Comparison of ENCODE assay signal across 11 mouse cellular contexts in genomic region chr9:23062656-23063444, GRCm38 (mm10).
DNase-seq lines count a peak whose midpoint lies in the region; ATAC-seq and TF ChIP-seq lines count a peak whose summit lies in the region.
"Had no signal": no experiment of that assay in that cellular context is flagged by ENCODE, and none has a peak within 500 bp of the region (broad histone marks: within the 10 kb centered on the region; RNA-seq: fewer than 3 reads in every experiment).

No protein-coding gene starts in this region.

- peak; percentile 7 for DNase-seq in kidney, postnatal 14 days
- no peak for DNase-seq in kidney, adult 11 months
- DNase-seq in hindbrain, embryonic 14.5 days (ENCODE audit: low spot score) = peak; percentile 43
- no peak for DNase-seq in neural tube, embryonic 11.5 days (ENCODE audit: low spot score)
- DNase-seq in cerebellum, adult 11-12 months = no peak
- no peak for DNase-seq in left cerebral cortex, postnatal 36 days (ENCODE audit: low spot score in 2 of 2)
- no peak for DNase-seq in heart, adult 2 months
- DNase-seq: heart, adult 18-20 months; thymus, adult 2 months had no signal

- H3K27ac ChIP-seq in embryonic facial prominence, embryonic 12.5 days = peak overlapping the region; percentile 24; the same call in 1 of the 2 replicates
- peak overlapping the region; percentile 63 for H3K27ac ChIP-seq in hindbrain, embryonic 14.5 days
- peak overlapping the region; percentile 51 for H3K27ac ChIP-seq in neural tube, embryonic 11.5 days (ENCODE audit: low read depth, low read length)
- no peak overlapping the region for H3K27ac ChIP-seq in heart, adult 2 months
- H3K27ac ChIP-seq: limb, embryonic 15.5 days had no signal

- no peaks in the 10 kb centered on the region for H3K9me3 ChIP-seq in embryonic facial prominence, embryonic 12.5 days
- H3K9me3 ChIP-seq in hindbrain, embryonic 14.5 days (ENCODE audit: control insufficient read depth, low read length) = no peaks in the 10 kb centered on the region
- H3K9me3 ChIP-seq in neural tube, embryonic 11.5 days (ENCODE audit: control insufficient read depth, low read length) = no peaks in the 10 kb centered on the region
- H3K9me3 ChIP-seq: limb, embryonic 15.5 days had no signal

- TF ChIP-seq EP300 in heart, adult 2 months (IDR thresholded peaks at IDR 0.05; ENCODE audit: insufficient read depth, low read depth, low read length) = no peak

- intact Hi-C loops in left cerebral cortex, postnatal 36 days (cut with DNase I) = no loop called here
- intact Hi-C loops in heart, adult 2 months (cut with DNase I) = no loop called here

- H3K4me2 ChIP-seq in embryonic facial prominence, embryonic 12.5 days (replicated peaks) = no peak overlapping the region
- no peak overlapping the region for H3K4me2 ChIP-seq in hindbrain, embryonic 14.5 days (replicated peaks)
- no peak overlapping the region for H3K4me2 ChIP-seq in neural tube, embryonic 11.5 days (ENCODE audit: low read depth)
- H3K4me2 ChIP-seq: limb, embryonic 15.5 days had no signal

- no peak for TF ChIP-seq CTCF in heart, adult 2 months (IDR thresholded peaks at IDR 0.05)

- H3K9ac ChIP-seq in embryonic facial prominence, embryonic 12.5 days = no peak overlapping the region
- H3K9ac ChIP-seq in hindbrain, embryonic 14.5 days = no peak overlapping the region
- H3K9ac ChIP-seq in neural tube, embryonic 11.5 days (ENCODE audit: low read length) = no peak overlapping the region
- no peak overlapping the region for H3K9ac ChIP-seq in heart, adult 2 months (ENCODE audit: low read depth, low read length)
- H3K9ac ChIP-seq: limb, embryonic 15.5 days had no signal

- no peaks in the 10 kb centered on the region for H3K79me2 ChIP-seq in heart, adult 2 months (replicated peaks; ENCODE audit: control insufficient read depth, insufficient read depth, low read length)

- 30% methylated on average over 7 of the region's 7 CpGs for WGBS in embryonic facial prominence, embryonic 12.5 days
- WGBS in hindbrain, embryonic 14.5 days = 16% methylated on average over 7 of the region's 7 CpGs
- WGBS in neural tube, embryonic 11.5 days = 45% methylated on average over 7 of the region's 7 CpGs
- WGBS in heart, adult 2 months = 58% methylated on average over 7 of the region's 7 CpGs

- no peaks in the 10 kb centered on the region for H3K27me3 ChIP-seq in embryonic facial prominence, embryonic 12.5 days
- H3K27me3 ChIP-seq in hindbrain, embryonic 14.5 days (ENCODE audit: control insufficient read depth, insufficient read depth, low read length) = no peaks in the 10 kb centered on the region
- H3K27me3 ChIP-seq in neural tube, embryonic 11.5 days (ENCODE audit: control insufficient read depth, insufficient read depth, low read length) = no peaks in the 10 kb centered on the region
- H3K27me3 ChIP-seq in heart, adult 2 months (ENCODE audit: control insufficient read depth, insufficient read depth, low read length) = no peaks in the 10 kb centered on the region
- H3K27me3 ChIP-seq: limb, embryonic 15.5 days had no signal

- H3K4me3 ChIP-seq in embryonic facial prominence, embryonic 12.5 days = no peak overlapping the region
- no peak overlapping the region for H3K4me3 ChIP-seq in hindbrain, embryonic 14.5 days (replicated peaks; ENCODE audit: low read length)
- H3K4me3 ChIP-seq in neural tube, embryonic 11.5 days (ENCODE audit: low read depth, low read length) = no peak overlapping the region
- H3K4me3 ChIP-seq in heart, adult 2 months = no peak overlapping the region
- H3K4me3 ChIP-seq: limb, embryonic 15.5 days had no signal

- H3K36me3 ChIP-seq in embryonic facial prominence, embryonic 12.5 days = no peaks in the 10 kb centered on the region
- H3K36me3 ChIP-seq in hindbrain, embryonic 14.5 days (replicated peaks; ENCODE audit: control insufficient read depth, insufficient read depth) = no peaks in the 10 kb centered on the region
- no peaks in the 10 kb centered on the region for H3K36me3 ChIP-seq in neural tube, embryonic 11.5 days (ENCODE audit: control insufficient read depth, insufficient read depth, low read length)
- H3K36me3 ChIP-seq in heart, adult 2 months (ENCODE audit: control insufficient read depth, insufficient read depth, low read length) = no peaks in the 10 kb centered on the region
- H3K36me3 ChIP-seq: limb, embryonic 15.5 days had no signal

- no peak for ATAC-seq in embryonic facial prominence, embryonic 12.5 days (ENCODE audit: insufficient number of reproducible peaks, insufficient read depth, low FRiP score, low TSS enrichment)
- ATAC-seq in hindbrain, embryonic 14.5 days (ENCODE audit: low FRiP score) = peak; percentile 75
- peak; percentile 25; the same call in 1 of the 2 replicates for ATAC-seq in neural tube, embryonic 11.5 days (ENCODE audit: insufficient read depth, low FRiP score, low TSS enrichment)

- H3K4me1 ChIP-seq in embryonic facial prominence, embryonic 12.5 days = peaks cover 29% of the 10 kb centered on the region
- peaks cover 31% of the 10 kb centered on the region for H3K4me1 ChIP-seq in hindbrain, embryonic 14.5 days (replicated peaks; ENCODE audit: control insufficient read depth, insufficient read depth, low read length)
- H3K4me1 ChIP-seq in neural tube, embryonic 11.5 days (ENCODE audit: control insufficient read depth, insufficient read depth, low read length) = peaks cover 27% of the 10 kb centered on the region
- H3K4me1 ChIP-seq in heart, adult 2 months (ENCODE audit: control insufficient read depth, insufficient read depth, low read length) = no peaks in the 10 kb centered on the region; the same call in 1 of the 2 replicates

- no peak for TF ChIP-seq POLR2A in heart, adult 2 months (IDR thresholded peaks at IDR 0.05; ENCODE audit: insufficient read depth, low read depth, low read length)

Comparison
In these comparisons a context has a peak if more than half of its experiments do, and no peak if none do; other contexts are left out.
1. DNase-seq: peak in kidney, postnatal 14 days (single experiment) and hindbrain, embryonic 14.5 days (single experiment); none in kidney, adult 11 months (single experiment), neural tube, embryonic 11.5 days (single experiment), cerebellum, adult 11-12 months (single experiment), left cerebral cortex, postnatal 36 days (0 of 2) and heart, adult 2 months (0 of 2).